Mouse (Mus musculus) hindbrain, embryonic 16.5 days (tissue): ENCODE measurements around the gene Scai. TPM values are rescaled to one million over a fixed set of nuclear protein-coding genes. Genes with fewer than 3 reads are reported as not detected.

ENCODE experiments used
- ATAC-seq: fragments of 200-750 bp; cut with Nextera tagmentation; 2 replicates; pipeline ENCODE4 v1.8.0; 2017; ENCODE audit warnings: moderate TSS enrichment, moderate library complexity
- H3K27ac ChIP-seq: fragments of 300-500 bp; sonication (generic); 2 replicates; pipeline ENCODE4 v1.5.1; 2014; ENCODE audit warnings: low read depth, mild to moderate bottlenecking, control low read depth, low read length, moderate library complexity
- H3K27me3 ChIP-seq: fragments of 300-500 bp; sonication (generic); replicated peaks from 2 replicates; pipeline ENCODE4 v1.6.1; 2014; ENCODE audit warnings: low read length; ENCODE audit not compliant: control insufficient read depth, insufficient read depth
- H3K36me3 ChIP-seq: fragments of 300-500 bp; sonication (generic); 2 replicates; pipeline ENCODE4 v1.6.1; 2014; ENCODE audit warnings: mild to moderate bottlenecking, low read length, moderate library complexity, mixed read lengths; ENCODE audit not compliant: control insufficient read depth, insufficient read depth
- H3K4me1 ChIP-seq: fragments of 300-500 bp; sonication (generic); 2 replicates; pipeline ENCODE4 v1.6.1; 2014; ENCODE audit warnings: low read depth, low read length; ENCODE audit not compliant: control insufficient read depth, insufficient read depth
- H3K4me2 ChIP-seq: fragments of 300-500 bp; sonication (generic); 2 replicates; pipeline ENCODE4 v1.6.1; 2014; ENCODE audit warnings: mild to moderate bottlenecking, low read length, control low read depth, moderate library complexity
- H3K4me3 ChIP-seq: fragments of 300-500 bp; sonication (generic); 2 replicates; pipeline ENCODE4 v1.5.1; 2014; ENCODE audit warnings: mild to moderate bottlenecking, low read length, control low read depth, moderate library complexity
- H3K9ac ChIP-seq: fragments of 300-500 bp; sonication (generic); 2 replicates; pipeline ENCODE4 v1.6.1; 2014; ENCODE audit warnings: low read depth, mild to moderate bottlenecking, control low read depth, low read length, moderate library complexity
- H3K9me3 ChIP-seq: fragments of 300-500 bp; sonication (generic); 2 replicates; pipeline ENCODE4 v1.6.1; 2014; ENCODE audit warnings: mild to moderate bottlenecking, low read length, moderate library complexity; ENCODE audit not compliant: control insufficient read depth
- WGBS: fragments of 180-500 bp; shearing (Covaris S2); extraction: QIAGEN DNeasy Blood & Tissue Kit; methylation state at CpG from one replicate; pipeline ENCODE4 v1.1.7; 2014; 5-methylcytosine and 5-hydroxymethylcytosine counted together
- polyA plus RNA-seq: library from polyadenylated mRNA; unstranded; fragments of >200 nt; fragmentation: Nextera tagmentation; extraction: Ambion mirVana; gene quantifications from 2 replicates; pipeline ENCODE4 v1.2.1, GENCODE M21; 2015

The Scai gene
- polyA plus RNA-seq, 1 experiment from 2014 or later, result 15.2 TPM

DNA sequence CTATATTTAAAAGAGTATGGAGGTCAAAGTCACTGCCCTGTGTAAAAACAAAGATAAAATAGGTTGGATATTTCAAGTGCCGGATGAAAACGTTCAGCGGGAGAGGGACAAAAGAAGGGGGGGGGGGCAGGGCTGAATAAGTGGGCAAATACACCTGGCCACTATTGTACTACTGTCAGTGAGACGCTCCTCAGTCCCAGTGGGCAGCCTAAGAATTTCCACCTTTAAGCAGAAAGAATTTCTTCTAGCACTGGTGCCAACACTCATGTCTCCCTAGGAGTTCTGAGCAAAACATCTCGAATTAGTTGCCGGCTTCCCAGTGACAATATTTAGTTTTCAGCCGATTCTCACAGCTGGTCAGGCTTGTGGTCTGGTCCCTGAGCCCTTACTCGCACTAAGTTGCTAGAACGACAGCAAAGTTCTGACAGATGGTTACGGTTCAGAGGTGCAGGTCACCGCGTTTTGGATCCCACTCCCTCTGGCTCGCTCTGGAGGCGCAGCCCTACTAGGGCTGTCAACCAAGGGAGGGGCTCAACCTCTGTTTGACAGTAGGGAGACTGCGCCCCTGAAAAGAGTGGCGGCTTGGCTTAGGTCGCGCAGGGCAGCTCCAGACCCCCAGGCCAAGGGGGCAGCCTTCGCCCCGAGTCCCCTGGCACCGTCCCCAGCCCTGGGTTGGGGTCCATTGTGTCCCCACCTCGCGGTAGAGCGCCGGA, 125.7 kb downstream of the Scai start:
- H3K27ac ChIP-seq, result peak overlapping the region; percentile 80
- peak; percentile 92 for ATAC-seq
- no peaks in the 10 kb centered on the region for H3K9me3 ChIP-seq
- peaks cover 7% of the 10 kb centered on the region for H3K4me1 ChIP-seq
- WGBS, result 5% methylated on average over 22 of the region's 25 CpGs
- peak overlapping the region; percentile 79 for H3K4me2 ChIP-seq
- peaks cover 6% of the 10 kb centered on the region for H3K36me3 ChIP-seq
- peak overlapping the region; percentile 89 for H3K9ac ChIP-seq
- H3K27me3 ChIP-seq, result no peaks in the 10 kb centered on the region
- H3K4me3 ChIP-seq, result peak overlapping the region; percentile 83

DNA sequence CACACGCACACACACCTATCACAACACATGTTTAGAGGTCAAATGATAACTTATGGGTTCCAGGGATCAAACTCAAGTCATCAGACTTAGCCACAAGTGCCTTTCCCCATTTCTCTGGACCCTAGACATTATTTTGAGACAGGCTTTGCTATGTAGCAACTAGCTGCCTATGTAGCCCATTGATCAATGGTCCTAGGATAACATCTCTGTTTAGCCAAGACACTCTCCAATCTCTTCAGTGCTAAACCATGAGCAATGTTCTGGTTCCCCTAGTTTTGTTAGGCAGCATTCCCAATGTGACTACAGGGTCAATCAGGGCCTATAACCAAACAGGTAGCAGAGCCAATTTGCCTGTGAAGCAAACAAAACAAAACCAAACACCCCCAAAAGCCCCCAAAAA, 142.0 kb downstream of the Scai start:
- WGBS, result 97% methylated on average over 1 of the region's 1 CpGs
- Histone ChIP-seq H3K4me2 (no peak overlapping the region), H3K9me3 (no peaks in the 10 kb centered on the region), H3K27me3 (no peaks in the 10 kb centered on the region), H3K4me1 (no peaks in the 10 kb centered on the region), H3K27ac (no peak overlapping the region), H3K36me3 (peaks cover 25% of the 10 kb centered on the region), H3K4me3 (no peak overlapping the region), H3K9ac (no peak overlapping the region)
- ATAC-seq, result no peak

DNA sequence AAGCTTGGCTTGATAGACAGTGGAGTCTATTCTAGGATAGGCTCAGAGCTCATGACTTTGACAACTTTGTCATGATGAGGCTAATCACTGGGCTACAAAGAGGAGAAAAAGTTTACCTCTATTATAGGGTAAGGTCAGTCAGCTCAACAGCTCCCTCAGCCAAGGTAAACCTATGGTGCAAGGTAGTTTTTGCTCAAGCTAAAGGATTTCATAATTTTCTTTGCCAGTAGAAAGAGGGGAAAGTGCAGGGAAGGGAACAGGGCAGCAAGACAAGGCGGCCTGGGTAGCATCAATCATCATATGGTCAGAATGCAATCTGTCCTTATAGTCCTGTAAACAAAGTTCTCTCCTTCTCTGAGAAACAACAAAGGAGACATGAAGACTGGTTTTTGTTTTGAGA, 150.3 kb downstream of the Scai start:
- Histone ChIP-seq H3K4me2 (no peak overlapping the region), H3K36me3 (peaks cover 37% of the 10 kb centered on the region), H3K9ac (no peak overlapping the region), H3K4me3 (no peak overlapping the region), H3K9me3 (no peaks in the 10 kb centered on the region), H3K4me1 (no peaks in the 10 kb centered on the region), H3K27ac (no peak overlapping the region), H3K27me3 (no peaks in the 10 kb centered on the region)
- no peak for ATAC-seq
- WGBS, result 100% methylated on average over 1 of the region's 1 CpGs

- ATAC-seq, result no peak
- H3K9me3 ChIP-seq, result no peaks in the 10 kb centered on the region
- peaks cover 40% of the 10 kb centered on the region for H3K36me3 ChIP-seq
- no peak overlapping the region for H3K4me2 ChIP-seq
- no peak overlapping the region for H3K4me3 ChIP-seq
- no peaks in the 10 kb centered on the region for H3K27me3 ChIP-seq
- WGBS, result 93% methylated on average over 1 of the region's 1 CpGs
- H3K27ac ChIP-seq, result no peak overlapping the region
- no peak overlapping the region for H3K9ac ChIP-seq
- no peaks in the 10 kb centered on the region for H3K4me1 ChIP-seq
These were observed 158.9 kb downstream of the Scai start for GRCm38 (mm10) chr2:39031611-39032010.

DNA sequence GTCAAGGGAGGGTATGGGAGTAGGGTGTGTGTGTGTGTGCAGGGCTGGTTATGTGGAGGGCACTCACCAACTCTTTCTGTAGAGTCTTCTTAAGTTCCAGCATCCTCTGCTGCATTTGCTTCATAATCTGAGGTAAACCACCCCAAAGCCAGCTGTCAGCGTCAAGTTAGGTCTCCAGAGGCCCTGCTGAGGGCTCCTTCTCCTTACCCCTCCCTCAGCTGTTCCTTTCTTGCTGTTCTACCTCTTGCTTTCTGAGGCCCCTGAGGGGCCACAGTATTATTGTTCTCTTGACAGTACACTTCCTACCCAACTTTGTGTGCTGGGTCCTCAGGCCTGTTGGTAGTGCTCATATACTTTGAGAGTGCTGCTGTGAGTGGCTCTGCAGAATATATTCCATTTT, 170.5 kb downstream of the Scai start:
- Histone ChIP-seq H3K4me2 (no peak overlapping the region), H3K4me1 (no peaks in the 10 kb centered on the region), H3K4me3 (no peak overlapping the region), H3K27ac (no peak overlapping the region), H3K9me3 (no peaks in the 10 kb centered on the region), H3K36me3 (peaks cover 59% of the 10 kb centered on the region), H3K9ac (no peak overlapping the region), H3K27me3 (no peaks in the 10 kb centered on the region)
- no peak for ATAC-seq
- WGBS, result 89% methylated on average over 1 of the region's 1 CpGs

- peaks cover 50% of the 10 kb centered on the region for H3K36me3 ChIP-seq
- H3K9ac ChIP-seq, result no peak overlapping the region
- no peaks in the 10 kb centered on the region for H3K27me3 ChIP-seq
- H3K4me2 ChIP-seq, result no peak overlapping the region
- H3K27ac ChIP-seq, result no peak overlapping the region
- no peaks in the 10 kb centered on the region for H3K9me3 ChIP-seq
- no peak overlapping the region for H3K4me3 ChIP-seq
- no peak for ATAC-seq
- peaks cover 2% of the 10 kb centered on the region; the same call in 1 of the 2 replicates for H3K4me1 ChIP-seq
- 79% methylated on average over 3 of the region's 3 CpGs for WGBS
These were observed 174.0 kb downstream of the Scai start for GRCm38 (mm10) chr2:39016581-39016980.

Other genes starting within 250 kb of the Scai start
- gene Wdr38, start 193.3 kb downstream of the Scai start, polyA plus RNA-seq, result 1.5 and 1.7 TPM in 2 replicates
- gene Arpc5l, start 185.4 kb downstream of the Scai start, polyA plus RNA-seq, result 140 and 152 TPM in 2 replicates
- 497 and 554 TPM in 2 replicates for gene Rpl35, start 185.1 kb downstream of the Scai start, polyA plus RNA-seq
- gene Golga1, start 125.2 kb downstream of the Scai start, polyA plus RNA-seq, result 27.1 and 30.2 TPM in 2 replicates
- 65.2 and 69.3 TPM in 2 replicates for gene Ppp6c, start 35.7 kb upstream of the Scai start, polyA plus RNA-seq